In genomic region chr6:126644181-126645043, GRCm38 (mm10) we compare ENCODE assay signal across 9 mouse cellular contexts. TPM values are rescaled to one million over a fixed set of nuclear protein-coding genes. Genes with fewer than 3 reads are reported as not detected.
DNase-seq lines count a peak whose midpoint lies in the region; ATAC-seq and TF ChIP-seq lines count a peak whose summit lies in the region.
"Had no signal": no experiment of that assay in that cellular context is flagged by ENCODE, and none has a peak within 500 bp of the region (broad histone marks: within the 10 kb centered on the region; RNA-seq: fewer than 3 reads in every experiment).

No protein-coding gene starts in this region.

- peaks cover 32% of the 10 kb centered on the region for H3K4me1 ChIP-seq in heart, embryonic 10.5 days
- peaks cover 20% of the 10 kb centered on the region for H3K4me1 ChIP-seq in embryonic facial prominence, embryonic 14.5 days (ENCODE audit: control insufficient read depth, insufficient read depth, low read length)
- H3K4me1 ChIP-seq in hindbrain, postnatal 0 days (ENCODE audit: insufficient read depth, low read length): peaks cover 11% of the 10 kb centered on the region; the same call in 1 of the 2 replicates
- H3K4me1 ChIP-seq in neural tube, embryonic 13.5 days (replicated peaks): peaks cover 36% of the 10 kb centered on the region

- no peak for DNase-seq in heart, embryonic 10.5 days (ENCODE audit: low spot score)
- DNase-seq in heart, adult 11 months: no peak
- DNase-seq in ZHBTc4 (ENCODE audit: low read depth, low spot score): peak; percentile 68
- peak; percentile 63 for DNase-seq in embryonic facial prominence, embryonic 14.5 days (ENCODE audit: low spot score)
- peak; percentile 60 for DNase-seq in hindbrain, postnatal 0 days (ENCODE audit: low spot score)
- peak; percentile 58 for DNase-seq in left cerebral cortex, postnatal 4 days

- H3K9ac ChIP-seq in embryonic facial prominence, embryonic 14.5 days (ENCODE audit: low read depth, low read length): peak overlapping the region; percentile 54
- H3K9ac ChIP-seq in hindbrain, postnatal 0 days (replicated peaks; ENCODE audit: low read length): peak overlapping the region; percentile 60
- H3K9ac ChIP-seq in neural tube, embryonic 13.5 days: peak overlapping the region; percentile 67

- H3K4me3 ChIP-seq in heart, embryonic 10.5 days: peak overlapping the region; percentile 65
- H3K4me3 ChIP-seq in embryonic facial prominence, embryonic 14.5 days (ENCODE audit: low read depth, low read length): peak overlapping the region; percentile 53
- H3K4me3 ChIP-seq in hindbrain, postnatal 0 days (ENCODE audit: low read length): peak overlapping the region; percentile 60
- H3K4me3 ChIP-seq in neural tube, embryonic 13.5 days: peak overlapping the region; percentile 52

- peak overlapping the region; percentile 98 for H3K4me2 ChIP-seq in embryonic facial prominence, embryonic 14.5 days (ENCODE audit: low read depth, low read length)
- H3K4me2 ChIP-seq in hindbrain, postnatal 0 days (ENCODE audit: low read depth, low read length): peak overlapping the region; percentile 97
- peak overlapping the region; percentile 97 for H3K4me2 ChIP-seq in neural tube, embryonic 13.5 days

- H3K36me3 ChIP-seq in heart, embryonic 10.5 days: no peaks in the 10 kb centered on the region
- no peaks in the 10 kb centered on the region for H3K36me3 ChIP-seq in embryonic facial prominence, embryonic 14.5 days (ENCODE audit: control insufficient read depth, insufficient read depth, low read length)
- no peaks in the 10 kb centered on the region for H3K36me3 ChIP-seq in hindbrain, postnatal 0 days (ENCODE audit: insufficient read depth, low read length)
- no peaks in the 10 kb centered on the region for H3K36me3 ChIP-seq in neural tube, embryonic 13.5 days

- no peaks in the 10 kb centered on the region for H3K9me3 ChIP-seq in heart, embryonic 10.5 days
- no peaks in the 10 kb centered on the region for H3K9me3 ChIP-seq in embryonic facial prominence, embryonic 14.5 days (ENCODE audit: control insufficient read depth, low read length)
- no peaks in the 10 kb centered on the region for H3K9me3 ChIP-seq in hindbrain, postnatal 0 days (ENCODE audit: low read length)
- H3K9me3 ChIP-seq in neural tube, embryonic 13.5 days: no peaks in the 10 kb centered on the region

- peaks cover 93% of the 10 kb centered on the region for H3K27me3 ChIP-seq in heart, embryonic 10.5 days (ENCODE audit: insufficient read depth, poor library complexity, severe bottlenecking)
- H3K27me3 ChIP-seq in embryonic facial prominence, embryonic 14.5 days (replicated peaks; ENCODE audit: control insufficient read depth, insufficient read depth, low read length): peaks cover 77% of the 10 kb centered on the region
- 0 out of 2 replicates have a peak, but pooled peaks cover 4% of the 10 kb centered on the region for H3K27me3 ChIP-seq in hindbrain, postnatal 0 days (ENCODE audit: insufficient read depth, low read length)
- H3K27me3 ChIP-seq in neural tube, embryonic 13.5 days: peaks cover 65% of the 10 kb centered on the region

- TF ChIP-seq CTCF in hindbrain, postnatal 0 days (IDR thresholded peaks at IDR 0.05; ENCODE audit: low read depth): no peak

- intact Hi-C loops in left cerebral cortex, postnatal 4 days (cut with DNase I): loop anchor here (5.0 kb wide), 1 partner anchor 77 kb away; no protein-coding TSS in a partner anchor

- WGBS in heart, embryonic 10.5 days: under 1% methylated on average over 66 of the region's 66 CpGs
- under 1% methylated on average over 52 of the region's 66 CpGs for WGBS in embryonic facial prominence, embryonic 14.5 days
- WGBS in hindbrain, postnatal 0 days: under 1% methylated on average over 63 of the region's 66 CpGs
- WGBS in neural tube, embryonic 13.5 days: under 1% methylated on average over 64 of the region's 66 CpGs

- H3K27ac ChIP-seq in heart, embryonic 10.5 days: no peak overlapping the region
- H3K27ac ChIP-seq in embryonic facial prominence, embryonic 14.5 days (replicated peaks; ENCODE audit: low read depth, low read length): no peak overlapping the region
- peak overlapping the region; percentile 78 for H3K27ac ChIP-seq in hindbrain, postnatal 0 days
- peak overlapping the region; percentile 61 for H3K27ac ChIP-seq in neural tube, embryonic 13.5 days (replicated peaks)

- ATAC-seq in embryonic facial prominence, embryonic 14.5 days (ENCODE audit: low read depth): peak; percentile 68
- peak; percentile 42 for ATAC-seq in hindbrain, postnatal 0 days
- peak; percentile 48 for ATAC-seq in neural tube, embryonic 13.5 days (ENCODE audit: low read depth)
- ATAC-seq in CD4-positive, CD25-positive, alpha-beta regulatory T cell, adult 4 months: no peak

RNA-seq across cellular contexts. Expression of gene Kcna1, which starts 1.8 kb away (rescaled TPM):
- polyA plus RNA-seq in heart, embryonic 10.5 days (2016; fragmentation: Nextera tagmentation; extraction: Ambion mirVana): 0.25 and 0.38 TPM in 2 replicates
- 1.8 and 2.8 TPM in 2 replicates for polyA plus RNA-seq in embryonic facial prominence, embryonic 14.5 days (2014; fragmentation: Nextera tagmentation; extraction: Ambion mirVana)
- total RNA-seq in hindbrain, postnatal 0 days (2014; rRNA removed): 8.9 and 9.4 TPM in 2 replicates
- polyA plus RNA-seq in hindbrain, postnatal 0 days (2015; fragmentation: Nextera tagmentation; extraction: Ambion mirVana): 7.2 and 7.9 TPM in 2 replicates
- 10 to 100 TPM in 1 of 2 experiments, 1 to 10 TPM in 1; 7.8 to 10.1 TPM for total RNA-seq in left cerebral cortex, postnatal 4 days (2021)
- polyA plus RNA-seq in neural tube, embryonic 13.5 days (2015; fragmentation: Nextera tagmentation; extraction: Ambion mirVana): 4.5 and 5.6 TPM in 2 replicates
- not detected for polyA plus RNA-seq in CD4-positive, CD25-positive, alpha-beta regulatory T cell, adult 4 months (2017; shearing (Covaris generic))
- total RNA-seq: CH12.LX had no signal

Comparison
In these comparisons a context has a peak if more than half of its experiments do, and no peak if none do; other contexts are left out.
1. DNase-seq: peak in ZHBTc4 (single experiment), embryonic facial prominence, embryonic 14.5 days (single experiment), hindbrain, postnatal 0 days (single experiment) and left cerebral cortex, postnatal 4 days (single experiment); none in heart, embryonic 10.5 days (single experiment) and heart, adult 11 months (single experiment).
2. H3K27ac ChIP-seq: peak in hindbrain, postnatal 0 days (single experiment) and neural tube, embryonic 13.5 days (single experiment); none in heart, embryonic 10.5 days (single experiment) and embryonic facial prominence, embryonic 14.5 days (single experiment).
3. Peak in every context shown above with its lines, with median percentiles within 50 percentile points of each other: H3K4me3 ChIP-seq, H3K4me2 ChIP-seq and H3K9ac ChIP-seq.